Mouse (Mus musculus): ENCODE results near the gene Sh2d6.

Gene Sh2d6

GRCm38 (mm10) chr6:72521607-72522006, at the start of gene Sh2d6:
Gene Sh2d6 (minus strand): TSS chr6:72521707.
- DNase-seq: no peak

GRCm38 (mm10) chr6:72570644-72571397, 49.3 kb upstream of the Sh2d6 start:
- peak; percentile 33 for DNase-seq

GRCm38 (mm10) chr6:72568736-72569135, 47.2 kb upstream of the Sh2d6 start:
- no peak for DNase-seq

- peak; percentile 88 for DNase-seq
These were observed 46.0 kb upstream of the Sh2d6 start for GRCm38 (mm10) chr6:72567508-72567907.

GRCm38 (mm10) chr6:72566044-72566443, 44.5 kb upstream of the Sh2d6 start:
- peak; percentile 94 for DNase-seq

- DNase-seq: no peak
These were observed 44.0 kb upstream of the Sh2d6 start for GRCm38 (mm10) chr6:72565506-72565905.

- DNase-seq: peak; percentile 50
These were observed 41.4 kb upstream of the Sh2d6 start for GRCm38 (mm10) chr6:72562894-72563293.

- no peak for DNase-seq
These were observed 41.0 kb upstream of the Sh2d6 start for GRCm38 (mm10) chr6:72562486-72562885.

- DNase-seq: no peak
These were observed 39.3 kb upstream of the Sh2d6 start for GRCm38 (mm10) chr6:72560801-72561200.

- DNase-seq: no peak
These were observed 31.5 kb upstream of the Sh2d6 start for GRCm38 (mm10) chr6:72553079-72553412.

GRCm38 (mm10) chr6:72552171-72553078, 30.9 kb upstream of the Sh2d6 start:
- peak; percentile 69 for DNase-seq

- no peak for DNase-seq
These were observed 29.1 kb upstream of the Sh2d6 start for GRCm38 (mm10) chr6:72550503-72551100.

GRCm38 (mm10) chr6:72550025-72550424, 28.5 kb upstream of the Sh2d6 start:
- DNase-seq: no peak

GRCm38 (mm10) chr6:72549041-72549580, 27.6 kb upstream of the Sh2d6 start:
- no peak for DNase-seq

- DNase-seq: no peak
These were observed 26.4 kb upstream of the Sh2d6 start for GRCm38 (mm10) chr6:72547862-72548261.

GRCm38 (mm10) chr6:72547121-72547520, 25.6 kb upstream of the Sh2d6 start:
- no peak for DNase-seq

GRCm38 (mm10) chr6:72545377-72545776, 23.9 kb upstream of the Sh2d6 start:
- DNase-seq: no peak

GRCm38 (mm10) chr6:72544283-72544987, 22.9 kb upstream of the Sh2d6 start, which contains the start of gene Capg:
Gene Capg (plus strand): TSS chr6:72544391.
- peak; percentile 61 for DNase-seq

- DNase-seq: peak; percentile 35
These were observed 21.9 kb upstream of the Sh2d6 start for GRCm38 (mm10) chr6:72543265-72543850.

- DNase-seq: peak; percentile 95
These were observed 17.1 kb upstream of the Sh2d6 start for GRCm38 (mm10) chr6:72538562-72539031.

- DNase-seq: peak; percentile 30
These were observed 16.5 kb upstream of the Sh2d6 start for GRCm38 (mm10) chr6:72537998-72538500.

- peak; percentile 90 for DNase-seq
These were observed 13.7 kb upstream of the Sh2d6 start for GRCm38 (mm10) chr6:72535165-72535564.

Data from kidney, adult 9 months (tissue).